Mouse (Mus musculus): Measurements from ENCODE around the gene Farp1. TPM values are rescaled to one million over a fixed set of nuclear protein-coding genes. Genes with fewer than 3 reads are reported as not detected.

Farp1 gene
- 8.4 and 9.6 TPM in 2 replicates for polyA plus RNA-seq (2021; fragmentation: Nextera tagmentation)
- long read RNA-seq, experiment 1, full-length matches to known transcripts, result 3 of 77 reads
- long read RNA-seq, experiment 1, partial matches to known transcripts, result 11 of 77 reads
- long read RNA-seq, experiment 1, other reads (novel, unspliced or antisense), result 63 of 77 reads
- long read RNA-seq, experiment 2, full-length matches to known transcripts, result 14 of 97 reads
- long read RNA-seq, experiment 2, partial matches to known transcripts, result 33 of 97 reads
- long read RNA-seq, experiment 2, other reads (novel, unspliced or antisense), result 50 of 97 reads

GRCm38 (mm10) chr14:121034973-121035662, at the start of gene Farp1:
Farp1 (plus strand) TSS chr14:121035200.

Other genes starting within 250 kb of the Farp1 start
- 46.0 and 48.7 TPM in 2 replicates for gene Ipo5, start 124.0 kb upstream of the Farp1 start, polyA plus RNA-seq (2021; fragmentation: Nextera tagmentation)